Mouse (Mus musculus) CH12.LX (cell line): ENCODE measurements around the gene Nwd2.

Experiments used
- BHLHE40 ChIP-seq: IDR thresholded peaks from 2 replicates; pipeline ENCODE4 v1.6.1; 2011; ENCODE audit warnings: mild to moderate bottlenecking, low read depth, low read length, improper control_type of control experiment
- CHD2 ChIP-seq: IDR thresholded peaks from 2 replicates; pipeline ENCODE4 v1.6.1; 2011; ENCODE audit warnings: low read length, improper control_type of control experiment
- CTCF ChIP-seq, 2 experiments: IDR thresholded peaks in 1 of 2; conservative IDR thresholded peaks in 1 of 2; 2 replicates each; pipeline ENCODE4 v1.5.1; 2011 to 2012; ENCODE audit warnings: low read depth in 2 of 2, low read length in 2 of 2, improper control_type of control experiment in 1 of 2, inconsistent platforms in 1 of 2, mild to moderate bottlenecking in 1 of 2, moderate library complexity in 1 of 2
- E2F4 ChIP-seq: IDR thresholded peaks from 2 replicates; pipeline ENCODE4 v1.6.1; 2011; ENCODE audit warnings: low read depth, low read length, improper control_type of control experiment; ENCODE audit not compliant: insufficient replicate concordance
- EP300 ChIP-seq: IDR thresholded peaks from 2 replicates; pipeline ENCODE4 v1.6.1; 2011; ENCODE audit warnings: low read length, improper control_type of control experiment
- ETS1 ChIP-seq: conservative IDR thresholded peaks from 2 replicates; pipeline ENCODE4 v1.6.1; 2012; ENCODE audit warnings: low read depth, mild to moderate bottlenecking, inconsistent platforms, low read length, improper control_type of control experiment, moderate library complexity
- KAT2A ChIP-seq: IDR thresholded peaks from 2 replicates; pipeline ENCODE4 v1.6.1; 2012; ENCODE audit warnings: low read length, improper control_type of control experiment, inconsistent platforms; ENCODE audit not compliant: insufficient replicate concordance
- MAZ ChIP-seq: IDR thresholded peaks from 2 replicates; pipeline ENCODE4 v1.6.1; 2012; ENCODE audit warnings: low read depth, mild to moderate bottlenecking, inconsistent platforms, low read length, improper control_type of control experiment, moderate library complexity
- NELFE ChIP-seq: IDR thresholded peaks from 2 replicates; pipeline ENCODE4 v1.6.1; 2011; ENCODE audit warnings: low read depth, low read length, improper control_type of control experiment
- POLR2A ChIP-seq: IDR thresholded peaks from 2 replicates; pipeline ENCODE4 v1.6.1; 2011; ENCODE audit warnings: low read depth, mild to moderate bottlenecking, improper control_type of control experiment, low read length
- SIN3A ChIP-seq: IDR thresholded peaks from 2 replicates; pipeline ENCODE4 v1.6.1; 2012; ENCODE audit warnings: low read length, improper control_type of control experiment, inconsistent platforms
- UBTF ChIP-seq: IDR thresholded peaks from 2 replicates; pipeline ENCODE4 v1.6.1; 2012; ENCODE audit warnings: low read depth, mild to moderate bottlenecking, inconsistent platforms, low read length, improper control_type of control experiment, moderate library complexity
- USF1 ChIP-seq: IDR thresholded peaks from 2 replicates; pipeline ENCODE4 v1.6.1; 2014; ENCODE audit warnings: low read depth, mild to moderate bottlenecking, inconsistent platforms, low read length, improper control_type of control experiment

DNA sequence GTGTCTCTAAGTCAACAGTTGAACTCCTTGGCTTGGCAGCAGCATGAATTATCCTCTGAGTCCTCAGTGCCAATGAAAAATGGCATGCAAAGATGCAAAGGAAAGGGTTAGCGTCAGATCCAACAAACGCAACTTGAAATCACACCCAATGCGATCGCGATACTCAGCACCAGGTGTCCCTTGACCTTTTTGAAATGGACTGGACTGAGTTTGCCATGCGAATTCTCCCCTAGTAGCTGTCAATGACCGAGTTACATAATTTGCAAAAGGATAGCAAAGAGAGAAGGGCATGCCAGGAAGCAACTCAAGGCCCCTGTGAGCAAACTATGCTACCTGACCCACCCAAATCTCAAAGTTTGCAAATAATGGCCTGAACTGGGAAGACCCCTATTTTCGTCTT, 198.2 kb downstream of the Nwd2 start:
- no peak for TF ChIP-seq EP300
- TF ChIP-seq CTCF (conservative IDR thresholded peaks at IDR 0.05 in 1 of 2, IDR thresholded peaks at IDR 0.05 in 1 of 2; ENCODE audit: low read depth in 2 of 2, low read length in 2 of 2) = no peak
- no peak for TF ChIP-seq NELFE
- no peak for TF ChIP-seq POLR2A
- no peak for TF ChIP-seq UBTF
- TF ChIP-seq BHLHE40 = no peak
- TF ChIP-seq MAZ = no peak
- no peak for TF ChIP-seq E2F4
- TF ChIP-seq USF1 = no peak
- TF ChIP-seq SIN3A = no peak
- TF ChIP-seq CHD2 = no peak
- no peak for TF ChIP-seq ETS1
- no peak for TF ChIP-seq KAT2A
